Mouse (Mus musculus): ENCODE data around the gene Fars2. TPM values are rescaled to one million over a fixed set of nuclear protein-coding genes. Genes with fewer than 3 reads are reported as not detected.
A peak's percentile ranks its signal among the peaks of the same experiment; 100 is the strongest.

The Fars2 gene
- total and polyA plus RNA-seq, 2 experiments from 2014 or later: 54.8 to 78.9 TPM

DNA sequence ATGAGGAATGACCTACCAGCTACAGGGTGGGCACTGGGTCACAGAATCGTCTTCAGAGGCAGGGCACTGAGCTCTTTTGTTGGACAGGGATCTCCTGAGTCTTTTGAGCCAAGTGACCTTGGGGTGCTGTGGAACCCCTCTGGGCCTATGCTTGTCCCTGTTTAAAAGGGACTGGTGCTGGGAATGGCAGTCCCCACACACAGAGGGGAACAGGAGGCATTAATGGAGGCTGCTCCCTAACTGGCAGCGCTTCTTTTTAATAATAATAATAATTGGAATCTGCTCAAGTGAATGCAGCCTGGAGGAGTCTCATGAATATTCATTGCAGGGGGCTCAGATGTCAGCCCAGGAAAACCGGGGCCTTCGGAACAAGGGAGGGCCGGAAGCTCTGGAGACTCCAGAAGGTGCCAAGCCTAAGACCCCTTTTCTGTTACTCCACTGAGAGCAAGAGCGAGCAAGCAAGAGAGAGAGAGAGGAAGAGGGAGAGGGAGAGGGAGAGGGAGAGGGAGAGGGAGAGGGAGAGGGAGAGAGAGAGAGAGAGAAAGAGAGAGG is 447.6 kb downstream of the Fars2 start:
- no peak for DNase-seq (ENCODE audit: low spot score)

DNA sequence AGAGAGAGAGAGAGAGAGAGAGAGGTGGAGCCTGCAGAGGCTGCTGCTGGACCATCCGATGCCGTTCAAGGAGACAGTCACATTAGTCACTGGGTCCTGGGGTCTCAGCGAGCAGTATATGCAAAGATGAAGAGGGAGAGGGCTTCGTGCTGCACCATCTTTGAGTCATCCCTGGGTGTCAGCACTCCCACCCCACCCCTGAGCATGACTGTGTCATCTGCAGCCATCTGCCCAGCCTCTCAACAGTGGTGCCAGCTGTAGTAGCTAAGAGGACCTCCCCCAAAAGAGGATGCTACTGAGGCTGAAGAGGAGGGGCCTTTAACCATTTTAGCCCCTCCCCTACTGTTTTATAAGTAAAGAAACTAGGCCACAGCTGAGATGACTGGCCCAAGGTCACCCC is 459.6 kb downstream of the Fars2 start:
- 51% methylated on average over 4 of the region's 4 CpGs for WGBS
- H3K4me2 ChIP-seq (ENCODE audit: low read depth, low read length): no peak overlapping the region
- no peaks in the 10 kb centered on the region for H3K27me3 ChIP-seq (ENCODE audit: control insufficient read depth, insufficient read depth, low read length)
- H3K36me3 ChIP-seq (replicated peaks; ENCODE audit: control insufficient read depth, insufficient read depth, low read length): no peaks in the 10 kb centered on the region
- no peak for ATAC-seq (ENCODE audit: insufficient read depth, low read depth)
- H3K9me3 ChIP-seq (replicated peaks; ENCODE audit: control insufficient read depth, low read length): no peaks in the 10 kb centered on the region
- H3K4me1 ChIP-seq (ENCODE audit: control insufficient read depth, insufficient read depth): 0 out of 2 replicates have a peak, but pooled peaks cover 7% of the 10 kb centered on the region
- no peak overlapping the region for H3K9ac ChIP-seq (replicated peaks; ENCODE audit: low read depth, low read length)
- no peak overlapping the region for H3K27ac ChIP-seq (ENCODE audit: low read depth)
- no peak for TF ChIP-seq CTCF (IDR thresholded peaks at IDR 0.05; ENCODE audit: low read depth)
- no peak for TF ChIP-seq EP300 (IDR thresholded peaks at IDR 0.05; ENCODE audit: low read depth)
- no peak overlapping the region for H3K4me3 ChIP-seq (ENCODE audit: low read depth, low read length)
- no peak for DNase-seq (ENCODE audit: low spot score)

More for the DNA sequence above, 447.6 kb downstream of the Fars2 start:
- H3K27me3 ChIP-seq (ENCODE audit: control insufficient read depth, insufficient read depth, low read length): no peaks in the 10 kb centered on the region
- TF ChIP-seq CTCF (IDR thresholded peaks at IDR 0.05; ENCODE audit: low read depth) (no peak), EP300 (IDR thresholded peaks at IDR 0.05; ENCODE audit: low read depth) (no peak)
- 47% methylated on average over 5 of the region's 6 CpGs for WGBS
- H3K4me1 ChIP-seq (ENCODE audit: control insufficient read depth, insufficient read depth): no peaks in the 10 kb centered on the region
- H3K4me3 ChIP-seq (ENCODE audit: low read depth, low read length): no peak overlapping the region
- H3K9me3 ChIP-seq (replicated peaks; ENCODE audit: control insufficient read depth, low read length): no peaks in the 10 kb centered on the region
- no peak overlapping the region for H3K9ac ChIP-seq (replicated peaks; ENCODE audit: low read depth, low read length)
- H3K36me3 ChIP-seq (replicated peaks; ENCODE audit: control insufficient read depth, insufficient read depth, low read length): no peaks in the 10 kb centered on the region
- no peak overlapping the region for H3K27ac ChIP-seq (ENCODE audit: low read depth)
- ATAC-seq (ENCODE audit: insufficient read depth, low read depth): no peak
- no peak overlapping the region for H3K4me2 ChIP-seq (ENCODE audit: low read depth, low read length)

GRCm38 (mm10) chr13:36577916-36578568 is 460.8 kb downstream of the Fars2 start:
- 35% methylated on average over 7 of the region's 7 CpGs for whole genome bisulfite sequencing
- H3K27me3 ChIP-seq (ENCODE audit: control insufficient read depth, insufficient read depth, low read length): no peaks in the 10 kb centered on the region
- no peaks in the 10 kb centered on the region for H3K9me3 ChIP-seq (replicated peaks; ENCODE audit: control insufficient read depth, low read length)
- TF ChIP-seq EP300 (IDR thresholded peaks at IDR 0.05; ENCODE audit: low read depth): no peak
- H3K9ac ChIP-seq (replicated peaks; ENCODE audit: low read depth, low read length): no peak overlapping the region
- no peaks in the 10 kb centered on the region for H3K36me3 ChIP-seq (replicated peaks; ENCODE audit: control insufficient read depth, insufficient read depth, low read length)
- 0 out of 2 replicates have a peak, but pooled peaks cover 7% of the 10 kb centered on the region for H3K4me1 ChIP-seq (ENCODE audit: control insufficient read depth, insufficient read depth)
- peak overlapping the region; percentile 42 for H3K4me3 ChIP-seq (ENCODE audit: low read depth, low read length)
- 0 out of 2 replicates have a peak, but pooled peaks have one; percentile 6 for ATAC-seq (ENCODE audit: insufficient read depth, low read depth)
- no peak overlapping the region for H3K27ac ChIP-seq (ENCODE audit: low read depth)
- H3K4me2 ChIP-seq (ENCODE audit: low read depth, low read length): peak overlapping the region; percentile 68
- peak; percentile 16 for DNase-seq (ENCODE audit: low spot score)

- DNase-seq (ENCODE audit: low spot score): peak; percentile 19
- 0 out of 2 replicates have a peak, but pooled peaks cover 7% of the 10 kb centered on the region for H3K4me1 ChIP-seq (ENCODE audit: control insufficient read depth, insufficient read depth)
- peak overlapping the region; percentile 42 for H3K4me3 ChIP-seq (ENCODE audit: low read depth, low read length)
- no peaks in the 10 kb centered on the region for H3K9me3 ChIP-seq (replicated peaks; ENCODE audit: control insufficient read depth, low read length)
- TF ChIP-seq CTCF (IDR thresholded peaks at IDR 0.05; ENCODE audit: low read depth): peak; percentile 25
- TF ChIP-seq EP300 (IDR thresholded peaks at IDR 0.05; ENCODE audit: low read depth): no peak
- peak; percentile 87 for ATAC-seq (ENCODE audit: insufficient read depth, low read depth)
- no peaks in the 10 kb centered on the region for H3K36me3 ChIP-seq (replicated peaks; ENCODE audit: control insufficient read depth, insufficient read depth, low read length)
- WGBS: 3% methylated on average over 41 of the region's 41 CpGs
- H3K27ac ChIP-seq (ENCODE audit: low read depth): no peak overlapping the region; the same call in 1 of the 2 replicates
- H3K27me3 ChIP-seq (ENCODE audit: control insufficient read depth, insufficient read depth, low read length): no peaks in the 10 kb centered on the region
- peak overlapping the region; percentile 68 for H3K4me2 ChIP-seq (ENCODE audit: low read depth, low read length)
- H3K9ac ChIP-seq (replicated peaks; ENCODE audit: low read depth, low read length): 0 out of 2 replicates have a peak overlapping the region, but pooled peaks have one; percentile 1
Observed at GRCm38 (mm10) chr13:36578569-36579333, 461.5 kb downstream of the Fars2 start.

- Histone ChIP-seq H3K9me3 (replicated peaks; ENCODE audit: control insufficient read depth, low read length) (no peaks in the 10 kb centered on the region; the same call in 1 of the 2 replicates), H3K27me3 (ENCODE audit: control insufficient read depth, insufficient read depth, low read length) (no peaks in the 10 kb centered on the region), H3K27ac (ENCODE audit: low read depth) (no peak overlapping the region), H3K9ac (replicated peaks; ENCODE audit: low read depth, low read length) (no peak overlapping the region), H3K4me2 (ENCODE audit: low read depth, low read length) (no peak overlapping the region), H3K36me3 (replicated peaks; ENCODE audit: control insufficient read depth, insufficient read depth, low read length) (no peaks in the 10 kb centered on the region), H3K4me3 (ENCODE audit: low read depth, low read length) (no peak overlapping the region), H3K4me1 (ENCODE audit: control insufficient read depth, insufficient read depth) (0 out of 2 replicates have a peak, but pooled peaks cover 7% of the 10 kb centered on the region)
- no peak for ATAC-seq (ENCODE audit: insufficient read depth, low read depth)
- TF ChIP-seq EP300 (IDR thresholded peaks at IDR 0.05; ENCODE audit: low read depth) (no peak), CTCF (IDR thresholded peaks at IDR 0.05; ENCODE audit: low read depth) (no peak)
- no peak for DNase-seq (ENCODE audit: low spot score)
- 14% methylated on average over 10 of the region's 10 CpGs for WGBS
Observed at GRCm38 (mm10) chr13:36582406-36583070, 465.3 kb downstream of the Fars2 start.

All from heart, postnatal 0 days (tissue).